Mouse (Mus musculus): ENCODE measurements at regions not wholly inside any gene's neighbourhood (a gene's known extent, or its start where the extent isn't known, plus 50 kb on each side); places are given as distances from the start of the nearest gene placed in this dataset.
"Not testable (repeated sequence)": the region's sequence is repeated elsewhere in the genome, so short reads cannot be mapped to it uniquely, and the experiment has no call there.

- not testable (repeated sequence) for DNase-seq (ENCODE audit: low spot score in 2 of 2)
Observed at GRCm38 (mm10) chr12:115764939-115765479, 282.5 kb upstream of the Zfp386 start.

GRCm38 (mm10) chr12:115771176-115771575 is 276.3 kb upstream of the Zfp386 start:
- peak in 1 of 2 experiments; percentile 12 for DNase-seq (ENCODE audit: low spot score in 2 of 2)

- not testable (repeated sequence) for DNase-seq (ENCODE audit: low spot score in 2 of 2)
Observed at GRCm38 (mm10) chr12:115790369-115790768, 257.2 kb upstream of the Zfp386 start.

GRCm38 (mm10) chr12:115802499-115802898 is 245.0 kb upstream of the Zfp386 start:
- not testable (repeated sequence) for DNase-seq (ENCODE audit: low spot score in 2 of 2)

- DNase-seq (ENCODE audit: low spot score in 2 of 2): peak in 1 of 2 experiments; percentile 17
Observed at GRCm38 (mm10) chr12:115803675-115804074, 243.8 kb upstream of the Zfp386 start.

- no peak for DNase-seq (ENCODE audit: low spot score in 2 of 2)
Observed at GRCm38 (mm10) chr12:115807978-115808377, 239.5 kb upstream of the Zfp386 start.

All from spleen, postnatal 10 days (tissue).